Mouse (Mus musculus): ENCODE results near the gene Ndc80. TPM values are rescaled to one million over a fixed set of nuclear protein-coding genes. Genes with fewer than 3 reads are reported as not detected.

The Ndc80 gene
- 0.07 and 0.31 TPM in 2 replicates for polyA plus RNA-seq (2012; rRNA removed)

DNA sequence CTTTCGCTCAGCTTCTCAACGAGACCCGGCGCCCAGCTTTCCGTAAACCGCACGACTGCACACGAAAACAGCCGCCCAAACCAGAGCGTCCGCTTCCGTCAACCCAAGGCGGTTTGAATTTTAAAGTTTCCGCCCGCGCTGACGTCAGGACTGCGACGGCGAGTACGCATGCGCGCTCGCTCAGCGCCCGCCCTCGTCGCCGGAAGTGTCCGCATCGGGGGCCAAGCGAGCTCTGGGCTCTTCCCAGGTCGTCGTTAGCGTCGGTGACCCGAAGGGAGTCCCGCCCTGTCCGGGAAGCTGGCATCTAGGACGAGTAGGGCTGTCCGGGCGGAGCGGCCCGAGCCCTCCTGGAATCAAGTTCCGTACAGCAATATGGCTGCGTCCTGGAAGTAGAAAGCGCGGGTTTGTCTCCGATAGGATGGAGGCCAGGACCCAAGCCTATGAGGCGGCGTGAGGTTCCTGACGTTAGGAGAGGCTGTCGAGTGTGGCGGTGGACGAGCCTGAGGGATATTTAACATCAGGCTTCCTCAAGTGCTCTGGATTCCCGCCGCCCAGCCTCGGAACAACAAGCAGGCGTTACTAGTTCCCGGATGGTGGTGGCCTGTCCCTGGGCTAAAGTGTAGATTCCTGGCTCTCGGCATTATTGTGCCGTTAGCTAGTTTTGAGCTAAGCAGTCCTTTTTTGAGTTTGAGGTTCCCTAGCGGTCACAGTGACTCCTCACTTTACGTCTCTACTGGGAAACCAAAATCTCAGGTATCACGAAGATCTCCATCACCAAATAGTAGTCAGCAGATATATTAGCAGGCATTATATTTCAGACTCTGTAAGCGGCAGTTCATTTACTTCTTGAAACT is at the start of gene Ndc80:
TSS of gene Ndc80 (minus strand) at position 147 of the 854 bp plus-strand sequence.

DNA sequence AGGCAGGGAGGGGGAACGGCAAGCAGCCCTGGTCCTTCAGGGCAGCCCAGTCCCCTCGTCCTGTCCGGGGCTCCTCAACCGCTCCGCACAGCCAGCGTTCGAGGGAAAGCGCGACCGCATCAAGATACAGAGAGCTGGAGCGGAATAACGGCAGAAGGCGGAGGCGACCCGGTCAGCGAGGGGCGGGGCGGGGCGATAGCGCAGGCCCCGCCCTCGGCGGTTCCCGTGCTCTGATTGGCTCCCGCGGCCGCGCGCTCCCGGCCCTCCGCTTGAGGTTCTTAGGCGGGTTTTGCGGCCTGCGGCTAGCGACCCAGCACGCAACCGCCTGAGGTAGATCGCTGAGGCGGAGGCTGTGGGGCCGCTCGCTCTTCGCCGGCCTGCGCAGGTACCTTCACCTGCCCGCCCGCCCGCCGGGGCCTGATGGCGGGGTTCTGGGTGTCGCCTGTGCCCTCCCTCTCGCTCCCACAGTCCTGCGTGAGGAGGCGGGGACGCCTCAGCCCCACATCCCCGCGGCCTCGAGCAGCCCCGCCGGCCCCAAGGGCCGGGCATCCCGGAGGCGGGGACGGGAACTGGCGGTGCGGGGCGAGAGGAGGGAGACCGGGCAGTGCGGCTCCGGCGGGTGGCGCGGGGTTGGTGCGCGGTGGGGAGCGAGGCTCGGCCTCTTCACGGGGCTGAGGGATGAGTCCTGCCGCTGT is 25.2 kb upstream of the Ndc80 start, which contains the start of gene Spdya:
TSS of gene Spdya (plus strand) at position 305 of the 695 bp plus-strand sequence.

DNA sequence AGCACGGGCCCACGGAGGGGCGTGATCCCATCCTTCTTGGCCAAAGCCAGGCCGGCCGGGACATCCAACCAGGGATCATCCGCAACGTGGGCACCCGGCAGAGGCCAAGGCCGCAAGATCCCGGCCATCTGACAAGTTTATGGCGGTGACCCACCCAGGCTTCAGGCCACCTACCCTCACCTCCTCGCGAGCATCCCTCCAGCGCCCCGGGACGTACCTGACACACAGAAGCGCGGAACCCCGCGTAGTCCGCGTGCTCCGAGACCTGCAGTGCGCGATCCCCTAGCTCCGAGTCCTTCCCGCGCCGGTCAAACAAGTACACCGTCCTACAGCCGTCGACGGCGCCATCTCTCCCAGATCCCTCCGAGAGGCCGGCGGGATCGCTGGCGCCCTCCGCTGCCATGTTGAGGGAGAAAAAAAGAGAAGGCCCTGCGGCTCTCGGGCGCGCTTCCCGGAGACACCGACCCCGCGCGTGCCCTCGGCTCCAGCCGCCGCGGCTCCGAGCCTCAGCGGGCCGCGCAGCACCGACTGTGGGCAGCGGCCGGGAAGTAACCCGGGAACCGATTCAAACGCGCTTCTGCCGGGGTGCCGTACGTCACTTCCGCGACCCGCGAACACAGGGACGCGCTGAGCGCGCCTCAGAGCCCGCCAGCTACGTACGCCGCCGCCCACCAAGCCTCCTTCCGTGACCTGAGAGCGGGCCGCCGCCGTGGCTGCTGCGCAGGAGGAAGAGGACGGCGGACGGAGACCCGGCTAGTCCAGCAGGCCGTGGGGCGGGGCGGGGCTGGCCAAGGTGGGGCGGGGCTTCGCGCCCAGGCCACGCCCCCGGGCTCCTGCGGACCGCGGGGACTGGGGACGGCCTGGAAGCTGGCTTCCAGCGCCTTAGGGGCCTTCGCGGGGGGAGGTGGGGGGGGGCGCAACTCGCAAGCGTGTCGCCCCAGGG is 51.6 kb downstream of the Ndc80 start, which contains the start of gene Smchd1:
TSS of gene Smchd1 (minus strand) at position 582 of the 943 bp plus-strand sequence.

DNA sequence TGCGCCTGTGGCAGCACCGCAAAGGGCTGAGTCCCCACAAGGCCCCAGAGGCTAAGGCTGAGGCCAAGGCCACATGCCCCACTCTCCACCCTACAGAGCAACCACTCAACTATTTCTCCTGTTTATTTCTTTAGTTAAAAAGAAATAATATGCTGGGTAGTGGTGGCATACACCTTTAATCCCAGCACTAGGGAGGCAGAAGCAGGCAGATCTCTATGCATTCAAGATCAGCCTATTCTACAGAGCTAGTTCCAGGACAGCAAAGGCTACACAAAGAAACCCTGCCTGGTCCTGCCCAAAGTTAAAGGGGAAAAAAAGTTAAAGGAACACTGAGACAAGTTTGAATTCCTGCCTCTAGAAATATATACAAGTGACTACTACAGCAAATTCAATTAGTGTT is 66.8 kb downstream of the Ndc80 start, which contains the start of gene Gm4707:
TSS of gene Gm4707 (minus strand) at position 101 of the 400 bp plus-strand sequence.

Other genes starting within 250 kb of the Ndc80 start
- gene Emilin2, start 214.9 kb downstream of the Ndc80 start, polyA plus RNA-seq (2012; rRNA removed): 4.1 and 9.9 TPM in 2 replicates
- 0.17 and 0.42 TPM in 2 replicates for gene Gm4707, start 66.9 kb downstream of the Ndc80 start, polyA plus RNA-seq (2012; rRNA removed)
- gene Smchd1, start 51.5 kb downstream of the Ndc80 start, polyA plus RNA-seq (2012; rRNA removed): 3.0 and 3.1 TPM in 2 replicates
- gene Spdya, start 25.2 kb upstream of the Ndc80 start, polyA plus RNA-seq (2012; rRNA removed): not detected in 2 replicates
- 3.9 and 6.0 TPM in 2 replicates for gene Wdr43, start 89.0 kb upstream of the Ndc80 start, polyA plus RNA-seq (2012; rRNA removed)
- 0.24 and 0.36 TPM in 2 replicates for gene Togaram2, start 146.4 kb upstream of the Ndc80 start, polyA plus RNA-seq (2012; rRNA removed)
- gene Pcare, start 226.0 kb upstream of the Ndc80 start, polyA plus RNA-seq (2012; rRNA removed): not detected in 2 replicates
- 2.7 and 2.8 TPM in 2 replicates for gene Clip4, start 241.6 kb upstream of the Ndc80 start, polyA plus RNA-seq (2012; rRNA removed)